Mouse (Mus musculus): ENCODE results near the gene Ifitm3. TPM values are rescaled to one million over a fixed set of nuclear protein-coding genes. Genes with fewer than 3 reads are reported as not detected.

Gene Ifitm3
- 166 and 167 TPM in 2 replicates for polyA plus RNA-seq (2015; fragmentation: Nextera tagmentation; extraction: Ambion mirVana)

DNA sequence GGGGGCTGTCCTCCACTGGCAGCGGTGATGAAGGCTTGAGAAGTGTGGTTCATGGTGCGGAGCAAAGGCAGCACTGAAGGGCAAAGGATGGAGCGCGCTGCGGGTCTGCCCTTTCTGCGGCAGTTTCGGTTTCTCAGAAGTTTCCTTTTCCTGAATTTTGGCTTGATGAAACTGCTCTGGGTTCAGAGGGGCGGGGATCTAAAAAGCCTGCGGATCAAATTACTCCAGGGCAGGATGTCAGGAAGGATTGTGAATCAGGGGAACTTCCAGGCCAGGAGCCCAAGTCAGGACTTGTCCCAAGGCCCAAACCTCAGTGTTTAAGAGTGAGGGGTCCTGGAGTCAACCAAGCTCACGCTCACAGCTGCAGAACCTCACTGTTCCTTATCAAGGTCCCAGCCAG is at the start of gene Ifitm3:
TSS of gene Ifitm3 (minus strand) at position 178 of the 400 bp plus-strand sequence.

GRCm38 (mm10) chr7:141028831-141029230 is 18.3 kb upstream of the Ifitm3 start, which contains the start of gene Gm17387:
Gene Gm17387, plus strand, starts transcription at chr7:141029131.

GRCm38 (mm10) chr7:141017824-141018223 is 7.3 kb upstream of the Ifitm3 start, which contains the start of gene Ifitm6:
Gene Ifitm6, minus strand, starts transcription at chr7:141017924.

DNA sequence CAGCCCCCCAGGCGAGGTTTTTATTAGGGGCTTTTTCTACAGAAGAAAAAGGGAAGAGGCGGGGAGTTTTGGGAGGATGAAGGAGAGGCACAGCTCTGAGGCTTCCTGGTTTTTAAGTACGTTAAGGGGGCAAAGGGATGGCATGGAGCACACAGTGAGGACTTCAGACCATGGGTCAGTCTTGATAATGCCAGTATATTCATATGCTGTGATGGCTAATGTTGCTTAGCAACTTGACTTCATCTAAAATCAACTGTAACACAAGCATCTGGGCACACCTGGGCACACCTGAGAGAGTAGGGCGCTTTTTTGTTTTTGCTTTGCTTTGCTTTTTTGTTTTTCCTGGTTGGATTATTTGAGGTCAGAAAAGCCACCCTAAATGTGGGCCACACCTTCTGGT is 43.6 kb downstream of the Ifitm3 start, which contains the start of gene Ifitm1:
TSS of gene Ifitm1 (plus strand) at position 301 of the 400 bp plus-strand sequence.

Other genes with a start within 250 kb of the Ifitm3 start
- gene Cyp2e1, start 247.0 kb downstream of the Ifitm3 start, polyA plus RNA-seq (2015; fragmentation: Nextera tagmentation; extraction: Ambion mirVana) = 0.10 and 0.15 TPM in 2 replicates
- gene Syce1, start 222.9 kb downstream of the Ifitm3 start, polyA plus RNA-seq (2015; fragmentation: Nextera tagmentation; extraction: Ambion mirVana) = 0.52 and 0.67 TPM in 2 replicates
- gene Zfp941, start 188.6 kb downstream of the Ifitm3 start, polyA plus RNA-seq (2015; fragmentation: Nextera tagmentation; extraction: Ambion mirVana) = 22.0 and 25.1 TPM in 2 replicates
- gene Urah, start 175.8 kb downstream of the Ifitm3 start, polyA plus RNA-seq (2015; fragmentation: Nextera tagmentation; extraction: Ambion mirVana) = 0.46 and 1.5 TPM in 2 replicates
- gene Scgb1c1, start 165.2 kb downstream of the Ifitm3 start, polyA plus RNA-seq (2015; fragmentation: Nextera tagmentation; extraction: Ambion mirVana) = not detected in 2 replicates
- gene Odf3, start 163.0 kb downstream of the Ifitm3 start, polyA plus RNA-seq (2015; fragmentation: Nextera tagmentation; extraction: Ambion mirVana) = 0.22 and 0.36 TPM in 2 replicates
- 0.34 TPM in 1 of 2 replicates, not detected in the other for gene Gm45785, start 154.4 kb downstream of the Ifitm3 start, polyA plus RNA-seq (2015; fragmentation: Nextera tagmentation; extraction: Ambion mirVana)
- 78.6 and 85.7 TPM in 2 replicates for gene Ric8a, start 153.8 kb downstream of the Ifitm3 start, polyA plus RNA-seq (2015; fragmentation: Nextera tagmentation; extraction: Ambion mirVana)
- gene Bet1l, start 153.2 kb downstream of the Ifitm3 start, polyA plus RNA-seq (2015; fragmentation: Nextera tagmentation; extraction: Ambion mirVana) = 60.4 and 62.6 TPM in 2 replicates
- gene Psmd13, start 128.8 kb downstream of the Ifitm3 start, polyA plus RNA-seq (2015; fragmentation: Nextera tagmentation; extraction: Ambion mirVana) = 242 and 248 TPM in 2 replicates
- gene Sirt3, start 128.5 kb downstream of the Ifitm3 start, polyA plus RNA-seq (2015; fragmentation: Nextera tagmentation; extraction: Ambion mirVana) = 82.3 and 96.7 TPM in 2 replicates
- gene Cox8b, start 110.3 kb downstream of the Ifitm3 start, polyA plus RNA-seq (2015; fragmentation: Nextera tagmentation; extraction: Ambion mirVana) = 2.2 and 3.0 TPM in 2 replicates
- gene Nlrp6, start 89.9 kb downstream of the Ifitm3 start, polyA plus RNA-seq (2015; fragmentation: Nextera tagmentation; extraction: Ambion mirVana) = 1.2 TPM in 2 replicates
- 7.1 and 7.4 TPM in 2 replicates for gene Pgghg, start 69.4 kb downstream of the Ifitm3 start, polyA plus RNA-seq (2015; fragmentation: Nextera tagmentation; extraction: Ambion mirVana)
- 1.3 and 2.4 TPM in 2 replicates for gene Ifitm5, start 60.5 kb downstream of the Ifitm3 start, polyA plus RNA-seq (2015; fragmentation: Nextera tagmentation; extraction: Ambion mirVana)
- gene Gm45717, start 54.8 kb downstream of the Ifitm3 start, polyA plus RNA-seq (2015; fragmentation: Nextera tagmentation; extraction: Ambion mirVana) = not detected in 2 replicates
- 257 and 296 TPM in 2 replicates for gene Ifitm2, start 54.8 kb downstream of the Ifitm3 start, polyA plus RNA-seq (2015; fragmentation: Nextera tagmentation; extraction: Ambion mirVana)
- gene Ifitm1, start 43.5 kb downstream of the Ifitm3 start, polyA plus RNA-seq (2015; fragmentation: Nextera tagmentation; extraction: Ambion mirVana) = 43.2 and 67.3 TPM in 2 replicates
- 4.0 and 4.5 TPM in 2 replicates for gene Ifitm6, start 7.2 kb upstream of the Ifitm3 start, polyA plus RNA-seq (2015; fragmentation: Nextera tagmentation; extraction: Ambion mirVana)
- not detected in 2 replicates for gene Gm17387, start 18.4 kb upstream of the Ifitm3 start, polyA plus RNA-seq (2015; fragmentation: Nextera tagmentation; extraction: Ambion mirVana)
- gene B4galnt4, start 50.3 kb upstream of the Ifitm3 start, polyA plus RNA-seq (2015; fragmentation: Nextera tagmentation; extraction: Ambion mirVana) = 38.2 and 39.6 TPM in 2 replicates
- 0.28 TPM in 1 of 2 replicates, not detected in the other for gene Pkp3, start 67.4 kb upstream of the Ifitm3 start, polyA plus RNA-seq (2015; fragmentation: Nextera tagmentation; extraction: Ambion mirVana)
- gene Sigirr, start 89.8 kb upstream of the Ifitm3 start, polyA plus RNA-seq (2015; fragmentation: Nextera tagmentation; extraction: Ambion mirVana) = 2.2 and 3.4 TPM in 2 replicates
- 0.22 and 0.51 TPM in 2 replicates for gene Ano9, start 107.0 kb upstream of the Ifitm3 start, polyA plus RNA-seq (2015; fragmentation: Nextera tagmentation; extraction: Ambion mirVana)
- 79.0 and 88.5 TPM in 2 replicates for gene Ptdss2, start 111.6 kb upstream of the Ifitm3 start, polyA plus RNA-seq (2015; fragmentation: Nextera tagmentation; extraction: Ambion mirVana)
- gene Rnh1, start 162.1 kb upstream of the Ifitm3 start, polyA plus RNA-seq (2015; fragmentation: Nextera tagmentation; extraction: Ambion mirVana) = 56.1 and 58.4 TPM in 2 replicates
- gene Hras, start 183.2 kb upstream of the Ifitm3 start, polyA plus RNA-seq (2015; fragmentation: Nextera tagmentation; extraction: Ambion mirVana) = 234 and 238 TPM in 2 replicates
- 4.5 and 5.7 TPM in 2 replicates for gene Lrrc56, start 183.4 kb upstream of the Ifitm3 start, polyA plus RNA-seq (2015; fragmentation: Nextera tagmentation; extraction: Ambion mirVana)
- gene Lmntd2, start 203.3 kb upstream of the Ifitm3 start, polyA plus RNA-seq (2015; fragmentation: Nextera tagmentation; extraction: Ambion mirVana) = 0.18 and 0.44 TPM in 2 replicates
- 18.2 and 21.4 TPM in 2 replicates for gene Rassf7, start 205.1 kb upstream of the Ifitm3 start, polyA plus RNA-seq (2015; fragmentation: Nextera tagmentation; extraction: Ambion mirVana)
- 32.1 and 33.6 TPM in 2 replicates for gene Phrf1, start 218.0 kb upstream of the Ifitm3 start, polyA plus RNA-seq (2015; fragmentation: Nextera tagmentation; extraction: Ambion mirVana)